Mouse (Mus musculus): ENCODE results near the gene Cmtr2. TPM values are rescaled to one million over a fixed set of nuclear protein-coding genes. Genes with fewer than 3 reads are reported as not detected.

Gene Cmtr2
- polyA plus RNA-seq, 1 experiment, result 5.1 TPM

- Histone ChIP-seq H3K4me3 (ENCODE audit: insufficient read depth, low read length) (no peak overlapping the region), H3K27ac (ENCODE audit: insufficient read depth, low read depth, low read length) (no peak overlapping the region), H3K4me1 (ENCODE audit: control insufficient read depth, insufficient read depth, low read length) (no peaks in the 10 kb centered on the region)
- TF ChIP-seq POLR2A (IDR thresholded peaks at IDR 0.05; ENCODE audit: borderline replicate concordance, low read depth, low read length) (no peak), CTCF (IDR thresholded peaks at IDR 0.05; ENCODE audit: low read depth, low read length) (no peak)
Measured at GRCm38 (mm10) chr8:110242278-110243177, 27.1 kb downstream of the Cmtr2 start.

GRCm38 (mm10) chr8:110244566-110244965 is 29.1 kb downstream of the Cmtr2 start:
- H3K27ac ChIP-seq (ENCODE audit: insufficient read depth, low read depth, low read length), result no peak overlapping the region
- H3K4me3 ChIP-seq (ENCODE audit: insufficient read depth, low read length), result no peak overlapping the region
- TF ChIP-seq POLR2A (IDR thresholded peaks at IDR 0.05; ENCODE audit: borderline replicate concordance, low read depth, low read length) (no peak), CTCF (IDR thresholded peaks at IDR 0.05; ENCODE audit: low read depth, low read length) (no peak)
- H3K4me1 ChIP-seq (ENCODE audit: control insufficient read depth, insufficient read depth, low read length), result no peaks in the 10 kb centered on the region

DNA sequence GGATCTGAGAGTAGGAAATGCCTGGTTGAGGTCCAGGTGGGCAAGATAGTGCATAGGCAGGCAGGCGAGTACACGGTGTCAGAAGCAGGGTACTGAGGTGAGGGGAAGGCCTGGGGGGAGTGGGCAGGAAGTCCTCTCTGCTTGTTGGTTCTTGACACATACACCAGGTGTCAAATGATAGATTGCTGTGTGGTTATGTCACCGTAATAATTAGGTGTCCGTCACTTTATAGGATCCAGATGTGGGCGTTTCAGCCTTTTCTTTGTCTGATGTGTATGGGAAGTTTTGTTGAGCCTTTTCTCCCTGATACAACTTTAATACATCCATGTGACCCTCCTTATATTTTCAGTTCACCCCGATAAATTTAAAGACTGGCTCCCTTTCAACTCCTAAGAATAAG is 31.8 kb downstream of the Cmtr2 start:
- Histone ChIP-seq H3K4me1 (ENCODE audit: control insufficient read depth, insufficient read depth, low read length) (no peaks in the 10 kb centered on the region), H3K27ac (ENCODE audit: insufficient read depth, low read depth, low read length) (no peak overlapping the region), H3K4me3 (ENCODE audit: insufficient read depth, low read length) (no peak overlapping the region)
- TF ChIP-seq POLR2A (IDR thresholded peaks at IDR 0.05; ENCODE audit: borderline replicate concordance, low read depth, low read length) (no peak), CTCF (IDR thresholded peaks at IDR 0.05; ENCODE audit: low read depth, low read length) (no peak)

GRCm38 (mm10) chr8:110253986-110254385 is 38.5 kb downstream of the Cmtr2 start:
- no peak overlapping the region for H3K27ac ChIP-seq (ENCODE audit: insufficient read depth, low read depth, low read length)
- no peak overlapping the region for H3K4me3 ChIP-seq (ENCODE audit: insufficient read depth, low read length)
- no peaks in the 10 kb centered on the region for H3K4me1 ChIP-seq (ENCODE audit: control insufficient read depth, insufficient read depth, low read length)
- TF ChIP-seq CTCF (IDR thresholded peaks at IDR 0.05; ENCODE audit: low read depth, low read length) (no peak), POLR2A (IDR thresholded peaks at IDR 0.05; ENCODE audit: borderline replicate concordance, low read depth, low read length) (no peak)

- TF ChIP-seq CTCF (IDR thresholded peaks at IDR 0.05; ENCODE audit: low read depth, low read length) (no peak), POLR2A (IDR thresholded peaks at IDR 0.05; ENCODE audit: borderline replicate concordance, low read depth, low read length) (no peak)
- Histone ChIP-seq H3K27ac (ENCODE audit: insufficient read depth, low read depth, low read length) (no peak overlapping the region), H3K4me1 (ENCODE audit: control insufficient read depth, insufficient read depth, low read length) (peaks cover 6% of the 10 kb centered on the region; the same call in 1 of the 2 replicates), H3K4me3 (ENCODE audit: insufficient read depth, low read length) (no peak overlapping the region)
Measured at GRCm38 (mm10) chr8:110265796-110266305, 50.4 kb downstream of the Cmtr2 start.

- H3K4me3 ChIP-seq (ENCODE audit: insufficient read depth, low read length), result peak within 1 kb of the TSS; percentile 5; the same call in 1 of the 2 replicates
- TF ChIP-seq CTCF (IDR thresholded peaks at IDR 0.05; ENCODE audit: low read depth, low read length) (no peak), POLR2A (IDR thresholded peaks at IDR 0.05; ENCODE audit: borderline replicate concordance, low read depth, low read length) (no peak)
Measured at GRCm38 (mm10) chr8:110266741-110267140, 51.3 kb downstream of the Cmtr2 start, which contains the start of gene Hydin. Hydin (plus strand) TSS chr8:110266977.

DNA sequence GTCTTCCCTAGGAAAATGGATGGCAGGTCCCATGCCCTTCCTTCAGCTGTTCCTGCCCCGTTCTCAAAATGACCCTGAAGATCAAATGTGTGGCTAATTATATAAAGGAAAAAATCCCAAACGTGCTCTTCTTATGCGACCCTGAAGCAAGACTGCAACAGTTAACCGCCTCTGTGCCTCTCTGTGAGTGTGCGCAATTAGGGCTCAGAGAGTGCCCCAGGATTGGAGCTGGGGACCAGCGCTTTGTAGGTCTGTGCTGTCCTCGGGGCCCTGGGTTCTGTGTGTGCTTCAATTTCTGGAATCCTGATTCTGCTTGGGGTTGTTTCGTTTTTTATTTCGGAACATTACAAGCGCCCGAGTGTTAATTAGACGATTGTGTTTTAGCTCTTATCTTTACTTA is 51.8 kb downstream of the Cmtr2 start:
- H3K27ac ChIP-seq (ENCODE audit: insufficient read depth, low read depth, low read length), result no peak overlapping the region
- H3K4me1 ChIP-seq (ENCODE audit: control insufficient read depth, insufficient read depth, low read length), result peaks cover 6% of the 10 kb centered on the region; the same call in 1 of the 2 replicates
- TF ChIP-seq CTCF (IDR thresholded peaks at IDR 0.05; ENCODE audit: low read depth, low read length) (no peak), POLR2A (IDR thresholded peaks at IDR 0.05; ENCODE audit: borderline replicate concordance, low read depth, low read length) (no peak)
- 0 out of 2 replicates have a peak overlapping the region, but pooled peaks have one; percentile 5 for H3K4me3 ChIP-seq (ENCODE audit: insufficient read depth, low read length)

More at GRCm38 (mm10) chr8:110266741-110267140, 51.3 kb downstream of the Cmtr2 start, which contains the start of gene Hydin:
- H3K4me1 ChIP-seq (ENCODE audit: control insufficient read depth, insufficient read depth, low read length), result peaks cover 6% of the 10 kb centered on the region; the same call in 1 of the 2 replicates
- H3K27ac ChIP-seq (ENCODE audit: insufficient read depth, low read depth, low read length), result no peak within 1 kb of the TSS

GRCm38 (mm10) chr8:110270659-110271058 is 55.2 kb downstream of the Cmtr2 start:
- Histone ChIP-seq H3K4me1 (ENCODE audit: control insufficient read depth, insufficient read depth, low read length) (peaks cover 4% of the 10 kb centered on the region; the same call in 1 of the 2 replicates), H3K27ac (ENCODE audit: insufficient read depth, low read depth, low read length) (no peak overlapping the region), H3K4me3 (ENCODE audit: insufficient read depth, low read length) (no peak overlapping the region)
- no peak for TF ChIP-seq CTCF (IDR thresholded peaks at IDR 0.05; ENCODE audit: low read depth, low read length)
- no peak for TF ChIP-seq POLR2A (IDR thresholded peaks at IDR 0.05; ENCODE audit: borderline replicate concordance, low read depth, low read length)

DNA sequence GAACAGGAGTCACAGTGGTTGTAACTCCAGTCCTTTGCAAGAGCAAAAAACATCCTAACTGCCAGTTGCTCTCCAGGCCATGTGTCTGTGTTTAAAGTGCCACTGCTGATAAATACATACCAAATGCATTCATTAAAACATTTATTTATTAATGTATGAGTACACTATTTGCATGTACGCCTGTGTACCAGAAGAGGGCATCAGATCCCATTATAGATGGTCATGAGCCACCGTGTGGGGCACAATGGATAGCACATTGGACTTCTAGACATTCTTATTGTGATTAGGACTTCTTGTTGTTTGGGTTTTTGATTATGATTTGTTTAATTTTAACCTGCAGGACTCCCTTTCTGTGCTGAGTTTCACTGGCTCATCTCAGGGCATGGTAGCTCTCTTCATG is 57.9 kb downstream of the Cmtr2 start:
- no peak for TF ChIP-seq POLR2A (IDR thresholded peaks at IDR 0.05; ENCODE audit: borderline replicate concordance, low read depth, low read length)
- TF ChIP-seq CTCF (IDR thresholded peaks at IDR 0.05; ENCODE audit: low read depth, low read length), result no peak
- no peak overlapping the region for H3K27ac ChIP-seq (ENCODE audit: insufficient read depth, low read depth, low read length)
- no peaks in the 10 kb centered on the region for H3K4me1 ChIP-seq (ENCODE audit: control insufficient read depth, insufficient read depth, low read length)
- H3K4me3 ChIP-seq (ENCODE audit: insufficient read depth, low read length), result no peak overlapping the region

Other genes with a start within 250 kb of the Cmtr2 start
- not detected in 2 replicates for gene Tat, start 225.2 kb upstream of the Cmtr2 start, polyA plus RNA-seq (2012; ENCODE audit: insufficient read depth, insufficient read length, missing spikeins)
- not detected in 2 replicates for gene Chst4, start 175.9 kb upstream of the Cmtr2 start, polyA plus RNA-seq (2012; ENCODE audit: insufficient read depth, insufficient read length, missing spikeins)
- gene Zfp612, start 135.9 kb upstream of the Cmtr2 start, polyA plus RNA-seq (2012; ENCODE audit: insufficient read depth, insufficient read length, missing spikeins), result not detected in 2 replicates
- gene Gm21964, start 114.5 kb upstream of the Cmtr2 start, polyA plus RNA-seq (2012; ENCODE audit: insufficient read depth, insufficient read length, missing spikeins), result not detected in 2 replicates
- not detected in 2 replicates for gene Gm17720, start 112.9 kb upstream of the Cmtr2 start, polyA plus RNA-seq (2012; ENCODE audit: insufficient read depth, insufficient read length, missing spikeins)
- not detected in 2 replicates for gene Calb2, start 47.5 kb upstream of the Cmtr2 start, polyA plus RNA-seq (2012; ENCODE audit: insufficient read depth, insufficient read length, missing spikeins)
- gene Hydin, start 51.3 kb downstream of the Cmtr2 start, polyA plus RNA-seq (2012; ENCODE audit: insufficient read depth, insufficient read length, missing spikeins), result 0.27 and 0.32 TPM in 2 replicates